ENCODE assay signal across 28 mouse cellular contexts in genomic region chr3:79101737-79102136, GRCm38 (mm10).
DNase-seq lines count a peak whose midpoint lies in the region; ATAC-seq and TF ChIP-seq lines count a peak whose summit lies in the region.
"Had no signal": no experiment of that assay in that cellular context is flagged by ENCODE, and none has a peak within 500 bp of the region (broad histone marks: within the 10 kb centered on the region; RNA-seq: fewer than 3 reads in every experiment).

No protein-coding gene starts in this region.

- 27% methylated on average over 6 of the region's 6 CpGs for WGBS in heart, embryonic 13.5 days
- WGBS in intestine, embryonic 14.5 days: 79% methylated on average over 6 of the region's 6 CpGs
- WGBS in intestine, postnatal 0 days: 45% methylated on average over 6 of the region's 6 CpGs

- ATAC-seq in heart, embryonic 13.5 days (ENCODE audit: extremely low read depth, insufficient number of reproducible peaks, low FRiP score, low TSS enrichment): no peak
- ATAC-seq in intestine, embryonic 14.5 days (replicated peaks; ENCODE audit: low FRiP score, low TSS enrichment, low read depth): 0 out of 2 replicates have a peak, but pooled peaks have one; percentile 15
- no peak for ATAC-seq in intestine, postnatal 0 days
- ATAC-seq: forebrain, embryonic 14.5 days; hindbrain, postnatal 0 days; midbrain, embryonic 15.5 days; Patski had no signal

- H3K9me3 ChIP-seq in heart, embryonic 13.5 days: no peaks in the 10 kb centered on the region
- no peaks in the 10 kb centered on the region for H3K9me3 ChIP-seq in intestine, embryonic 14.5 days (ENCODE audit: control insufficient read depth, low read length)
- no peaks in the 10 kb centered on the region for H3K9me3 ChIP-seq in intestine, postnatal 0 days (ENCODE audit: control insufficient read depth)
- H3K9me3 ChIP-seq: embryonic facial prominence, embryonic 12.5 days; hindbrain, embryonic 12.5 days; kidney, embryonic 15.5 days; lung, embryonic 15.5 days; midbrain, embryonic 10.5 days; midbrain, embryonic 15.5 days; neural tube, embryonic 15.5 days had no signal

- H3K9ac ChIP-seq in heart, embryonic 13.5 days: peak overlapping the region; percentile 25; the same call in 1 of the 2 replicates
- no peak overlapping the region for H3K9ac ChIP-seq in intestine, embryonic 14.5 days (ENCODE audit: low read length)
- H3K9ac ChIP-seq in intestine, postnatal 0 days (ENCODE audit: low read depth, low read length): no peak overlapping the region
- H3K9ac ChIP-seq: embryonic facial prominence, embryonic 12.5 days; hindbrain, embryonic 12.5 days; kidney, embryonic 15.5 days; lung, embryonic 15.5 days; midbrain, embryonic 15.5 days; neural tube, embryonic 15.5 days had no signal

- peaks cover 26% of the 10 kb centered on the region for H3K4me1 ChIP-seq in heart, embryonic 13.5 days
- no peaks in the 10 kb centered on the region for H3K4me1 ChIP-seq in intestine, embryonic 14.5 days (replicated peaks; ENCODE audit: control insufficient read depth, insufficient read depth, low read length)
- no peaks in the 10 kb centered on the region for H3K4me1 ChIP-seq in intestine, postnatal 0 days (replicated peaks; ENCODE audit: control insufficient read depth, insufficient read depth, low read length)
- H3K4me1 ChIP-seq: embryonic facial prominence, embryonic 12.5 days; hindbrain, embryonic 12.5 days; midbrain, embryonic 10.5 days; midbrain, embryonic 15.5 days; neural tube, embryonic 15.5 days had no signal

- peak overlapping the region; percentile 21; the same call in 1 of the 2 replicates for H3K27ac ChIP-seq in gastrocnemius, adult 2 months
- H3K27ac ChIP-seq in heart, embryonic 13.5 days (replicated peaks): peak overlapping the region; percentile 75
- no peak overlapping the region for H3K27ac ChIP-seq in intestine, embryonic 14.5 days (ENCODE audit: low read depth)
- no peak overlapping the region for H3K27ac ChIP-seq in intestine, postnatal 0 days (ENCODE audit: low read depth, low read length)
- H3K27ac ChIP-seq: embryonic facial prominence, embryonic 12.5 days; hindbrain, embryonic 12.5 days; hindbrain, postnatal 0 days; kidney, embryonic 15.5 days; lung, embryonic 15.5 days; midbrain, embryonic 10.5 days; midbrain, embryonic 15.5 days; neural tube, embryonic 15.5 days had no signal

- H3K4me3 ChIP-seq in gastrocnemius, adult 2 months: no peak overlapping the region
- H3K4me3 ChIP-seq in heart, embryonic 13.5 days: no peak overlapping the region
- H3K4me3 ChIP-seq in intestine, embryonic 14.5 days (ENCODE audit: low read depth, low read length): no peak overlapping the region
- no peak overlapping the region for H3K4me3 ChIP-seq in intestine, postnatal 0 days (ENCODE audit: low read depth, low read length)
- H3K4me3 ChIP-seq: embryonic facial prominence, embryonic 12.5 days; hindbrain, embryonic 12.5 days; kidney, embryonic 15.5 days; lung, embryonic 15.5 days; midbrain, embryonic 10.5 days; midbrain, embryonic 15.5 days; neural tube, embryonic 15.5 days had no signal

- no peak for DNase-seq in gastrocnemius, adult 2 months
- no peak for DNase-seq in gastrocnemius, adult 18-20 months (ENCODE audit: low spot score)
- DNase-seq in heart, adult 9 months (ENCODE audit: low spot score in 2 of 2): no peak
- DNase-seq in intestine, embryonic 14.5 days (ENCODE audit: low spot score): no peak
- DNase-seq in yolk sac, embryonic 10.5 days (ENCODE audit: low spot score): peak; percentile 34
- DNase-seq: adrenal gland, postnatal 10 days; cerebellum, adult 11 months; cerebellum, adult 9-10 months; embryo, embryonic 11 days; gastrocnemius, postnatal 10 days; kidney, adult 18-20 months; kidney, postnatal 4 days; liver; retina, postnatal 1 day; right cerebral cortex, postnatal 14 days; thymus, postnatal 4 days had no signal

- no peak for TF ChIP-seq CTCF in gastrocnemius, adult 2 months (IDR thresholded peaks at IDR 0.05)
- no peak for TF ChIP-seq CTCF in intestine, postnatal 0 days (IDR thresholded peaks at IDR 0.05; ENCODE audit: low read depth)

- peak overlapping the region; percentile 42 for H3K4me2 ChIP-seq in heart, embryonic 13.5 days
- H3K4me2 ChIP-seq in intestine, embryonic 14.5 days (ENCODE audit: low read length): no peak overlapping the region
- no peak overlapping the region for H3K4me2 ChIP-seq in intestine, postnatal 0 days (replicated peaks; ENCODE audit: low read depth)
- H3K4me2 ChIP-seq: embryonic facial prominence, embryonic 12.5 days; hindbrain, embryonic 12.5 days; kidney, embryonic 15.5 days; lung, embryonic 15.5 days; midbrain, embryonic 15.5 days; neural tube, embryonic 15.5 days had no signal

- H3K27me3 ChIP-seq in heart, embryonic 13.5 days (replicated peaks): no peaks in the 10 kb centered on the region
- no peaks in the 10 kb centered on the region for H3K27me3 ChIP-seq in intestine, embryonic 14.5 days (replicated peaks; ENCODE audit: control insufficient read depth, insufficient read depth, low read length)
- H3K27me3 ChIP-seq in intestine, postnatal 0 days (replicated peaks; ENCODE audit: control insufficient read depth, insufficient read depth, low read length): no peaks in the 10 kb centered on the region
- H3K27me3 ChIP-seq: embryonic facial prominence, embryonic 12.5 days; hindbrain, embryonic 12.5 days; kidney, embryonic 15.5 days; lung, embryonic 15.5 days; midbrain, embryonic 15.5 days; neural tube, embryonic 15.5 days; Patski had no signal

- peaks cover 28% of the 10 kb centered on the region for H3K36me3 ChIP-seq in heart, embryonic 13.5 days
- H3K36me3 ChIP-seq in intestine, embryonic 14.5 days (ENCODE audit: control insufficient read depth, insufficient read depth, low read length): peaks cover 28% of the 10 kb centered on the region
- peaks cover 15% of the 10 kb centered on the region; the same call in 1 of the 2 replicates for H3K36me3 ChIP-seq in intestine, postnatal 0 days (ENCODE audit: control insufficient read depth, insufficient read depth)

- intact Hi-C loops in gastrocnemius, adult 2 months (cut with DNase I): loop anchor here (5.0 kb wide), 2 partner anchors 41 to 96 kb away; no protein-coding TSS in a partner anchor

Comparison
In these comparisons a context has a peak if more than half of its experiments do, and no peak if none do; other contexts are left out.
1. H3K27ac ChIP-seq: peak in gastrocnemius, adult 2 months (single experiment) and heart, embryonic 13.5 days (single experiment); none in intestine, embryonic 14.5 days (single experiment) and intestine, postnatal 0 days (single experiment).